Mouse (Mus musculus) forebrain, embryonic 13.5 days (tissue): ENCODE results near the gene AF067061. TPM values are rescaled to one million over a fixed set of nuclear protein-coding genes. Genes with fewer than 3 reads are reported as not detected.
"Not testable (repeated sequence)": the region's sequence is repeated elsewhere in the genome, so short reads cannot be mapped to it uniquely, and the experiment has no call there.

ENCODE experiments used
- ATAC-seq: fragments of 200-750 bp; cut with Nextera tagmentation; 2 replicates; pipeline ENCODE4 v1.8.0; 2017
- H3K27ac ChIP-seq: fragments of 300-500 bp; sonication (generic); 2 replicates; pipeline ENCODE4 v1.5.1; 2015; ENCODE audit warnings: inconsistent platforms, mild to moderate bottlenecking, moderate library complexity
- H3K27me3 ChIP-seq: fragments of 300-500 bp; sonication (generic); 2 replicates; pipeline ENCODE4 v1.6.1; 2015; ENCODE audit warnings: mild to moderate bottlenecking, inconsistent platforms
- H3K36me3 ChIP-seq: fragments of 300-500 bp; sonication (generic); 2 replicates; pipeline ENCODE4 v1.6.1; 2015; ENCODE audit warnings: mild to moderate bottlenecking, inconsistent platforms; ENCODE audit not compliant: poor library complexity, severe bottlenecking
- H3K4me1 ChIP-seq: fragments of 300-500 bp; sonication (generic); 2 replicates; pipeline ENCODE4 v1.6.1; 2015; ENCODE audit warnings: inconsistent platforms
- H3K4me2 ChIP-seq: fragments of 300-500 bp; sonication (generic); 2 replicates; pipeline ENCODE4 v1.6.1; 2015; ENCODE audit warnings: inconsistent platforms, mild to moderate bottlenecking, moderate library complexity
- H3K4me3 ChIP-seq: fragments of 300-500 bp; sonication (generic); 2 replicates; pipeline ENCODE4 v1.5.1; 2015; ENCODE audit warnings: mild to moderate bottlenecking, inconsistent platforms
- H3K9ac ChIP-seq: fragments of 300-500 bp; sonication (generic); 2 replicates; pipeline ENCODE4 v1.6.1; 2015; ENCODE audit warnings: mild to moderate bottlenecking, inconsistent platforms
- H3K9me3 ChIP-seq: fragments of 300-500 bp; sonication (generic); replicated peaks from 2 replicates; pipeline ENCODE4 v1.6.1; 2016; ENCODE audit warnings: inconsistent platforms
- WGBS: fragments of 180-500 bp; shearing (Covaris S2); methylation state at CpG from one replicate; pipeline ENCODE4 v1.1.7; 2015; 5-methylcytosine and 5-hydroxymethylcytosine counted together
- polyA plus RNA-seq: library from polyadenylated mRNA; unstranded; fragments of >200 nt; fragmentation: Nextera tagmentation; extraction: Ambion mirVana; gene quantifications from 2 replicates; pipeline ENCODE4 v1.2.1, GENCODE M21; 2015

Gene AF067061
- polyA plus RNA-seq: not detected in 2 replicates

- H3K4me3 ChIP-seq, H3K4me1 ChIP-seq, H3K27ac ChIP-seq, H3K9ac ChIP-seq, H3K4me2 ChIP-seq, H3K9me3 ChIP-seq, ATAC-seq, H3K27me3 ChIP-seq, H3K36me3 ChIP-seq: not testable (repeated sequence)
- 90% methylated on average over 2 of the region's 2 CpGs for WGBS
These were observed at the start of gene AF067061 for GRCm38 (mm10) chr13:120262870-120263269. Gene AF067061 (plus strand): TSS chr13:120263114.

- ATAC-seq, H3K9me3 ChIP-seq, H3K27ac ChIP-seq, H3K36me3 ChIP-seq, H3K9ac ChIP-seq, H3K4me1 ChIP-seq, H3K4me3 ChIP-seq, H3K27me3 ChIP-seq, H3K4me2 ChIP-seq: not testable (repeated sequence)
- WGBS: no CpG with 5 or more reads among the region's 2 CpGs
These were observed 47.1 kb upstream of the AF067061 start, which contains the start of gene Gm21762 for GRCm38 (mm10) chr13:120215847-120216246. Gene Gm21762 (minus strand): TSS chr13:120215947.

- H3K36me3 ChIP-seq, H3K27me3 ChIP-seq, H3K4me1 ChIP-seq, H3K27ac ChIP-seq, H3K4me3 ChIP-seq, H3K9ac ChIP-seq, H3K4me2 ChIP-seq, H3K9me3 ChIP-seq, ATAC-seq: not testable (repeated sequence)
- 86% methylated on average over 5 of the region's 5 CpGs for WGBS
These were observed 42.0 kb upstream of the AF067061 start for GRCm38 (mm10) chr13:120220922-120221321.

- not testable (repeated sequence) for H3K9ac ChIP-seq, H3K4me2 ChIP-seq, H3K27me3 ChIP-seq, H3K4me3 ChIP-seq, H3K9me3 ChIP-seq, H3K27ac ChIP-seq, H3K4me1 ChIP-seq, ATAC-seq, H3K36me3 ChIP-seq
- 94% methylated on average over 16 of the region's 25 CpGs for WGBS
These were observed 39.8 kb upstream of the AF067061 start for GRCm38 (mm10) chr13:120223012-120223659.

- H3K4me1 ChIP-seq, H3K9me3 ChIP-seq, H3K4me2 ChIP-seq, H3K36me3 ChIP-seq, H3K9ac ChIP-seq, H3K4me3 ChIP-seq, H3K27ac ChIP-seq, H3K27me3 ChIP-seq: not testable (repeated sequence)
- peak; percentile 55; the same call in 1 of the 2 replicates for ATAC-seq
- WGBS: 93% methylated on average over 17 of the region's 17 CpGs
These were observed 31.1 kb upstream of the AF067061 start for GRCm38 (mm10) chr13:120231798-120232197.

GRCm38 (mm10) chr13:120232447-120233049, 30.4 kb upstream of the AF067061 start:
- H3K36me3 ChIP-seq, H3K9me3 ChIP-seq, H3K27me3 ChIP-seq, H3K4me2 ChIP-seq, H3K4me3 ChIP-seq, ATAC-seq, H3K27ac ChIP-seq, H3K9ac ChIP-seq, H3K4me1 ChIP-seq: not testable (repeated sequence)
- WGBS: 79% methylated on average over 13 of the region's 25 CpGs

GRCm38 (mm10) chr13:120238811-120239210, 24.1 kb upstream of the AF067061 start, which contains the start of gene Gm21731:
Gene Gm21731 (plus strand): TSS chr13:120239111.
- not testable (repeated sequence) for H3K9ac ChIP-seq, H3K4me3 ChIP-seq, ATAC-seq

GRCm38 (mm10) chr13:120251208-120251924, 11.5 kb upstream of the AF067061 start:
- H3K4me3 ChIP-seq, H3K9ac ChIP-seq, ATAC-seq, H3K36me3 ChIP-seq, H3K4me1 ChIP-seq, H3K9me3 ChIP-seq, H3K4me2 ChIP-seq, H3K27ac ChIP-seq, H3K27me3 ChIP-seq: not testable (repeated sequence)
- 81% methylated on average over 2 of the region's 3 CpGs for WGBS

More at GRCm38 (mm10) chr13:120238811-120239210, 24.1 kb upstream of the AF067061 start, which contains the start of gene Gm21731:
- H3K9me3 ChIP-seq, H3K36me3 ChIP-seq, H3K4me1 ChIP-seq, H3K27ac ChIP-seq, H3K27me3 ChIP-seq, H3K4me2 ChIP-seq: not testable (repeated sequence)

GRCm38 (mm10) chr13:120258817-120259658, 3.9 kb upstream of the AF067061 start:
- not testable (repeated sequence) for ATAC-seq

GRCm38 (mm10) chr13:120259718-120260117, 3.2 kb upstream of the AF067061 start:
- not testable (repeated sequence) for H3K9ac ChIP-seq, H3K9me3 ChIP-seq, H3K36me3 ChIP-seq, H3K4me1 ChIP-seq, H3K27ac ChIP-seq, H3K4me2 ChIP-seq, H3K4me3 ChIP-seq, ATAC-seq, H3K27me3 ChIP-seq
- WGBS: 73% methylated on average over 3 of the region's 3 CpGs

More at GRCm38 (mm10) chr13:120258817-120259658, 3.9 kb upstream of the AF067061 start:
- not testable (repeated sequence) for H3K36me3 ChIP-seq, H3K9ac ChIP-seq, H3K27ac ChIP-seq, H3K4me1 ChIP-seq, H3K27me3 ChIP-seq, H3K9me3 ChIP-seq, H3K4me2 ChIP-seq, H3K4me3 ChIP-seq
- 92% methylated on average over 3 of the region's 3 CpGs for WGBS

- not testable (repeated sequence) for H3K27me3 ChIP-seq, H3K4me1 ChIP-seq, H3K36me3 ChIP-seq, H3K27ac ChIP-seq, H3K9me3 ChIP-seq, ATAC-seq, H3K9ac ChIP-seq, H3K4me3 ChIP-seq, H3K4me2 ChIP-seq
- WGBS: 30% methylated on average over 2 of the region's 2 CpGs
These were observed 14.9 kb downstream of the AF067061 start for GRCm38 (mm10) chr13:120277837-120278236.

- ATAC-seq: no peak
- H3K9me3 ChIP-seq: no peaks in the 10 kb centered on the region
- H3K27ac ChIP-seq: no peak overlapping the region
- no peaks in the 10 kb centered on the region for H3K27me3 ChIP-seq
- H3K4me2 ChIP-seq: no peak overlapping the region
- no peaks in the 10 kb centered on the region for H3K4me1 ChIP-seq
- WGBS: 92% methylated on average over 9 of the region's 9 CpGs
- no peak overlapping the region for H3K4me3 ChIP-seq
- no peak overlapping the region for H3K9ac ChIP-seq
- H3K36me3 ChIP-seq: no peaks in the 10 kb centered on the region
These were observed 15.9 kb downstream of the AF067061 start for GRCm38 (mm10) chr13:120278784-120279183.
